In genomic region chr12:5373641-5374195, GRCm38 (mm10) we compare ENCODE assay signal across 8 mouse cellular contexts. TPM values are rescaled to one million over a fixed set of nuclear protein-coding genes. Genes with fewer than 3 reads are reported as not detected.
DNase-seq lines count a peak whose midpoint lies in the region; ATAC-seq and TF ChIP-seq lines count a peak whose summit lies in the region.

No protein-coding gene starts in this region.

- H3K4me1 ChIP-seq in embryonic facial prominence, embryonic 13.5 days = peaks cover 26% of the 10 kb centered on the region
- H3K4me1 ChIP-seq in heart, embryonic 14.5 days (ENCODE audit: control insufficient read depth in 2 of 2, insufficient read depth in 2 of 2, low read length in 2 of 2) = peaks cover 4 to 15% of the 10 kb centered on the region in 2 experiments; a peak in 3 of 4 replicates
- H3K4me1 ChIP-seq in limb, embryonic 10.5 days = peaks cover 30% of the 10 kb centered on the region
- no peaks in the 10 kb centered on the region; the same call in 1 of the 2 replicates for H3K4me1 ChIP-seq in midbrain, postnatal 0 days (ENCODE audit: insufficient read depth, low read length)

- WGBS in embryonic facial prominence, embryonic 13.5 days = under 1% methylated on average over 42 of the region's 42 CpGs
- WGBS in heart, embryonic 14.5 days = under 1% methylated on average over 42 of the region's 42 CpGs
- WGBS in limb, embryonic 10.5 days = 1% methylated on average over 42 of the region's 42 CpGs
- WGBS in midbrain, postnatal 0 days = under 1% methylated on average over 41 of the region's 42 CpGs

- peak overlapping the region; percentile 84 for H3K9ac ChIP-seq in embryonic facial prominence, embryonic 13.5 days
- peak overlapping the region; percentile 70; the same call in 1 of the 2 replicates for H3K9ac ChIP-seq in heart, embryonic 14.5 days (ENCODE audit: low read length)
- peak overlapping the region; percentile 89 for H3K9ac ChIP-seq in midbrain, postnatal 0 days (replicated peaks; ENCODE audit: low read length, poor library complexity, severe bottlenecking)

- DNase-seq in cerebellum, adult 11 months = peak; percentile 37
- no peak for DNase-seq in cerebellum, adult 11-12 months
- DNase-seq in ES-CJ7 (ENCODE audit: low read depth, low spot score) = peak; percentile 27
- DNase-seq in limb, embryonic 10.5 days (ENCODE audit: low spot score) = peak; percentile 65
- DNase-seq in midbrain, postnatal 0 days (ENCODE audit: low spot score) = peak; percentile 43

- no peak overlapping the region; the same call in 1 of the 2 replicates for H3K27ac ChIP-seq in embryonic facial prominence, embryonic 13.5 days
- no peak overlapping the region for H3K27ac ChIP-seq in heart, embryonic 14.5 days (replicated peaks in 1 of 2; ENCODE audit: control insufficient read depth in 1 of 2, insufficient read depth in 1 of 2, low read depth in 2 of 2, low read length in 2 of 2)
- peak overlapping the region; percentile 92 for H3K27ac ChIP-seq in limb, embryonic 10.5 days
- H3K27ac ChIP-seq in midbrain, postnatal 0 days (ENCODE audit: low read depth, low read length) = peak overlapping the region; percentile 85

- H3K36me3 ChIP-seq in embryonic facial prominence, embryonic 13.5 days = no peaks in the 10 kb centered on the region
- H3K36me3 ChIP-seq in heart, embryonic 14.5 days (ENCODE audit: control insufficient read depth, insufficient read depth, low read length) = no peaks in the 10 kb centered on the region
- H3K36me3 ChIP-seq in limb, embryonic 10.5 days = no peaks in the 10 kb centered on the region
- no peaks in the 10 kb centered on the region for H3K36me3 ChIP-seq in midbrain, postnatal 0 days (ENCODE audit: insufficient read depth, low read length)

- peak overlapping the region; percentile 99 for H3K4me2 ChIP-seq in embryonic facial prominence, embryonic 13.5 days
- H3K4me2 ChIP-seq in heart, embryonic 14.5 days (ENCODE audit: low read length) = peak overlapping the region; percentile 100
- peak overlapping the region; percentile 91 for H3K4me2 ChIP-seq in midbrain, postnatal 0 days (ENCODE audit: low read depth, low read length, poor library complexity, severe bottlenecking)

- H3K27me3 ChIP-seq in embryonic facial prominence, embryonic 13.5 days = peaks cover 18% of the 10 kb centered on the region
- peaks cover 55% of the 10 kb centered on the region for H3K27me3 ChIP-seq in heart, embryonic 14.5 days (ENCODE audit: control insufficient read depth, insufficient read depth, low read length)
- H3K27me3 ChIP-seq in limb, embryonic 10.5 days (ENCODE audit: low read depth, poor library complexity, severe bottlenecking) = peaks cover 33% of the 10 kb centered on the region
- no peaks in the 10 kb centered on the region for H3K27me3 ChIP-seq in midbrain, postnatal 0 days (ENCODE audit: insufficient read depth, low read length)

- H3K9me3 ChIP-seq in embryonic facial prominence, embryonic 13.5 days = no peaks in the 10 kb centered on the region
- H3K9me3 ChIP-seq in heart, embryonic 14.5 days (ENCODE audit: control insufficient read depth, low read length) = no peaks in the 10 kb centered on the region
- H3K9me3 ChIP-seq in limb, embryonic 10.5 days (replicated peaks) = no peaks in the 10 kb centered on the region
- no peaks in the 10 kb centered on the region for H3K9me3 ChIP-seq in midbrain, postnatal 0 days (ENCODE audit: low read length)

- peak overlapping the region; percentile 91 for H3K4me3 ChIP-seq in embryonic facial prominence, embryonic 13.5 days
- peak overlapping the region; percentile 62 to 75 for H3K4me3 ChIP-seq in heart, embryonic 14.5 days (ENCODE audit: control insufficient read depth in 1 of 2, insufficient read depth in 1 of 2, low read depth in 1 of 2, low read length in 2 of 2)
- H3K4me3 ChIP-seq in limb, embryonic 10.5 days = peak overlapping the region; percentile 84
- peak overlapping the region; percentile 80 for H3K4me3 ChIP-seq in midbrain, postnatal 0 days (ENCODE audit: low read depth, low read length)

- ATAC-seq in embryonic facial prominence, embryonic 13.5 days (ENCODE audit: insufficient number of reproducible peaks, insufficient read depth, low FRiP score, low TSS enrichment, low read depth) = 0 out of 2 replicates have a peak, but pooled peaks have one; percentile 12
- no peak for ATAC-seq in heart, embryonic 14.5 days (ENCODE audit: insufficient number of reproducible peaks, insufficient read depth, low FRiP score, low read depth)
- peak; percentile 23; the same call in 1 of the 2 replicates for ATAC-seq in midbrain, postnatal 0 days (ENCODE audit: low FRiP score)
- no peak for ATAC-seq in megakaryocyte progenitor cell, adult 5-6 weeks (replicated peaks; ENCODE audit: poor library complexity)

- no peak for TF ChIP-seq CTCF in midbrain, postnatal 0 days (IDR thresholded peaks at IDR 0.05)

RNA-seq across cellular contexts. Expression of gene Klhl29, which starts 1.8 kb away (rescaled TPM):
- polyA plus RNA-seq in embryonic facial prominence, embryonic 13.5 days (2015; fragmentation: Nextera tagmentation; extraction: Ambion mirVana) = 2.0 and 2.3 TPM in 2 replicates
- 0.22 and 0.50 TPM in 2 replicates for polyA plus RNA-seq in heart, embryonic 14.5 days (2014; fragmentation: Nextera tagmentation; extraction: Ambion mirVana)
- 1.0 and 1.4 TPM in 2 replicates for polyA plus RNA-seq in limb, embryonic 10.5 days (2016; fragmentation: Nextera tagmentation; extraction: Ambion mirVana)
- total RNA-seq in midbrain, postnatal 0 days (2014; rRNA removed) = 11.9 TPM in 2 replicates
- polyA plus RNA-seq in midbrain, postnatal 0 days (2015; fragmentation: Nextera tagmentation; extraction: Ambion mirVana) = 1.8 and 2.7 TPM in 2 replicates
- not detected in 2 replicates for total RNA-seq in megakaryocyte progenitor cell, adult 5-6 weeks (2015)
- not detected in 2 replicates for total RNA-seq in megakaryocyte progenitor cell, adult 5-6 weeks (2017)

Comparison
In these comparisons a context has a peak if more than half of its experiments do, and no peak if none do; other contexts are left out.
1. ATAC-seq: peak in embryonic facial prominence, embryonic 13.5 days (single experiment) and midbrain, postnatal 0 days (single experiment); none in heart, embryonic 14.5 days (single experiment) and megakaryocyte progenitor cell, adult 5-6 weeks (single experiment).
2. H3K27ac ChIP-seq: peak in limb, embryonic 10.5 days (single experiment) and midbrain, postnatal 0 days (single experiment); none in embryonic facial prominence, embryonic 13.5 days (single experiment) and heart, embryonic 14.5 days (0 of 2).
3. Peak in every context shown above with its lines, with median percentiles within 50 percentile points of each other: H3K4me2 ChIP-seq, H3K4me3 ChIP-seq and H3K9ac ChIP-seq.